Mouse (Mus musculus) heart, adult 2 months (tissue): ENCODE results near the gene Akap8.

Experiments
- CTCF ChIP-seq: fragments of 200-600 bp; IDR thresholded peaks from 2 replicates; pipeline ENCODE4 v1.8.1; 2022; ENCODE audit warnings: antibody characterized with exemption, mild to moderate bottlenecking, moderate library complexity
- POLR2A ChIP-seq: fragments of 200-500 bp; IDR thresholded peaks from 2 replicates; pipeline ENCODE4 v1.6.1; 2011; ENCODE audit warnings: mild to moderate bottlenecking, low read depth, low read length, control low read depth; ENCODE audit not compliant: insufficient read depth

DNA sequence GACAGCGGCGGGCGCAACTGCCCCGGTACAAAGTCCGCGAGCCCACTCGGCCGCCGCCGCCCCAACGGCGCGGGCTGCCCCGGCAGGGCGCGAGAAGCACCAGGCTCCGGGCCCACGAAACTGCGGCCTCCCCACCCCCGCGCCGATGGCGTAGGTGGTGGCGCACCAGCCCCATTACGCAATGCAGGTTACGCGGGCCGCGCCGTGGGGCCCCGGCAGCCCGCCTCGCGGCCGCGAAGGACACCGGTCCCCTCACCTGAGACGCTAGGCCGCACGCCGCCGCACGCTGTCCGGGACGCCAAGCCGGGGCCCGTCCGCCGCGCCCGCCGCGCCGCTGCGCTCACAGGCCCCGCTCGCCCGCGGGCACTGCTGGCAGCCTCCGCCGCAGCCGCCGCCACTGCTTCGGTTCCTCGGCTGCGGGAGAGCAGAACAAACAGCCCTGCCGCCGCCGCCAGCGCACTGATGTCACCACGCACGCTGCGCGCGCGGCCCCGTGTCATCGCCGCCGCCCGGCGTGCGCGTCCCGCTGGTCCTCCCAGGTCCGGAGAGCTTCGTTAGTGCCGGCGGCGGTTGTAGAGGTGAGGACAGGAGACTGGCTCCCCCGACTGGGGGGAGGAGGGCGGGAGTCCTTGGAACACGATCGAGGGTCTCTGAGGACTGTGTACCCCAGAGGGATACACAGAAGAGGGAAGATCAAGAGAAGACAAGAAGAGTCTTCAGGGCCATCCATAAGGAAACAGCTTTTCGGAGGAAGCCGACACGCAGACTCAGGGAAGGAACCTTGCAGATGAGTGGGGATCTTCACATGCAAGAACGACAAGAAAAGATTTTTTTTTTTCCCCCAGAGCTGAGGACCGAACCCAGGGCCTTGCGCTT, 36.5 kb downstream of the Akap8 start, which contains the start of gene Brd4:
- TF ChIP-seq POLR2A (peak; percentile 93), CTCF (no peak)
